Mouse (Mus musculus): ENCODE measurements around the gene Ablim1. TPM values are rescaled to one million over a fixed set of nuclear protein-coding genes. Genes with fewer than 3 reads are reported as not detected.

Gene Ablim1
- polyA plus RNA-seq, 1 experiment from 2014 or later, result 62.0 TPM

DNA sequence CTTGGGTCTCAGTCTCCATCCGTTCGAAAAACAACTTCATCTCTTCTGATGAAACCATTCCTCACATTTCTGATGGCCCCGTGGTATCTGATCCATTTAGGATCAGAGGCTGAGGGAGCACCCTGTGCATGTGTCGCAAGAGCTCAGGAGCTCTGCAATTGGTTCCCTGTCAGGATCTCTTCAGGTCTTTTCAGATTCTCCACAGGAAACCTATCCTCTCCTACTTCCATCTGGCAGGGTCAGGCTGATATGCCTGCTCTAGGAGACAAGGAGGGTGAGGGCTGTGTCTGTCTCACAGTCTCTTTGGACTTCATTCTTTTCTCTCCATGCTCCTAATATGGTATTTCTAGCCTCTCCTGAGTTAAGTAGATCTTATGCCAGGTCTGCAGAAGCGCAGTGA is 43.1 kb upstream of the Ablim1 start:
- Histone ChIP-seq H3K9me3 (ENCODE audit: control insufficient read depth, low read length) (no peaks in the 10 kb centered on the region), H3K27ac (replicated peaks) (peak overlapping the region; percentile 70), H3K36me3 (ENCODE audit: control insufficient read depth, insufficient read depth, low read length) (no peaks in the 10 kb centered on the region), H3K4me1 (replicated peaks; ENCODE audit: control insufficient read depth, insufficient read depth) (peaks cover 6% of the 10 kb centered on the region), H3K9ac (ENCODE audit: low read length) (no peak overlapping the region; the same call in 1 of the 2 replicates), H3K27me3 (ENCODE audit: control insufficient read depth, insufficient read depth, low read length) (no peaks in the 10 kb centered on the region), H3K4me3 (ENCODE audit: low read depth, low read length) (no peak overlapping the region), H3K4me2 (replicated peaks; ENCODE audit: low read depth) (peak overlapping the region; percentile 23)
- TF ChIP-seq CTCF (IDR thresholded peaks at IDR 0.05; ENCODE audit: low read depth) (no peak), EP300 (optimal IDR thresholded peaks at IDR 0.05) (no peak)
- no peak for DNase-seq (ENCODE audit: low spot score)
- WGBS, result 84% methylated on average over 5 of the region's 5 CpGs
- no peak for ATAC-seq (ENCODE audit: low FRiP score, low TSS enrichment)

DNA sequence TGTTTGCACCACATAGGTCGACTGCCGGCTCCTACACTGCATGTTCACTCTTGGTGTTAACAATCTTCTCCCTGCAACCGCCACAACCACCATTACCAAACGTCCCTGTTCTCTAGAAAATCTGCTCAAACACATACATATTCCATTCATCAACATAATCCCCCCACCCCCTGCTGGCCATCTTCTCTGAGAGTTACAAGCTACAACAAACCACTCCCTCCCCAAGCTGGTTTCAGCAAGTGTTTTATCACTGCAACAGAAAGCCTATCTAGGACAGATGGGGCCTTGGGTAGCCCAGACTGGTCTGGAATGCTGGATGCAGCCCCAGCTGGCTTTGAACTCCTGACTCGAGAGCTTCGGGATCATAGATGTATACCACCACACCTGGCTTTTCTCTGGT is 42.5 kb upstream of the Ablim1 start:
- TF ChIP-seq EP300 (optimal IDR thresholded peaks at IDR 0.05), result no peak
- TF ChIP-seq CTCF (IDR thresholded peaks at IDR 0.05; ENCODE audit: low read depth), result no peak
- DNase-seq (ENCODE audit: low spot score) (no peak), ATAC-seq (ENCODE audit: low FRiP score, low TSS enrichment) (no peak)
- H3K27ac ChIP-seq (replicated peaks), result no peak overlapping the region
- no peak overlapping the region for H3K9ac ChIP-seq (ENCODE audit: low read length)
- 76% methylated on average over 6 of the region's 6 CpGs for WGBS
- peaks cover 3% of the 10 kb centered on the region; the same call in 1 of the 2 replicates for H3K4me1 ChIP-seq (replicated peaks; ENCODE audit: control insufficient read depth, insufficient read depth)
- H3K27me3 ChIP-seq (ENCODE audit: control insufficient read depth, insufficient read depth, low read length), result no peaks in the 10 kb centered on the region
- H3K4me2 ChIP-seq (replicated peaks; ENCODE audit: low read depth), result no peak overlapping the region
- no peaks in the 10 kb centered on the region for H3K9me3 ChIP-seq (ENCODE audit: control insufficient read depth, low read length)
- no peaks in the 10 kb centered on the region for H3K36me3 ChIP-seq (ENCODE audit: control insufficient read depth, insufficient read depth, low read length)
- no peak overlapping the region for H3K4me3 ChIP-seq (ENCODE audit: low read depth, low read length)

GRCm38 (mm10) chr19:57356273-57356672 is 41.6 kb upstream of the Ablim1 start:
- H3K9ac ChIP-seq (ENCODE audit: low read length), result no peak overlapping the region
- H3K36me3 ChIP-seq (ENCODE audit: control insufficient read depth, insufficient read depth, low read length), result no peaks in the 10 kb centered on the region
- no peak overlapping the region for H3K4me3 ChIP-seq (ENCODE audit: low read depth, low read length)
- ATAC-seq (ENCODE audit: low FRiP score, low TSS enrichment) (no peak), DNase-seq (ENCODE audit: low spot score) (peak; percentile 40)
- WGBS, result 27% methylated on average over 7 of the region's 7 CpGs
- no peak for TF ChIP-seq CTCF (IDR thresholded peaks at IDR 0.05; ENCODE audit: low read depth)
- no peak for TF ChIP-seq EP300 (optimal IDR thresholded peaks at IDR 0.05)
- peak overlapping the region; percentile 63 for H3K27ac ChIP-seq (replicated peaks)
- 0 out of 2 replicates have a peak overlapping the region, but pooled peaks have one; percentile 5 for H3K4me2 ChIP-seq (replicated peaks; ENCODE audit: low read depth)
- no peaks in the 10 kb centered on the region for H3K9me3 ChIP-seq (ENCODE audit: control insufficient read depth, low read length)
- no peaks in the 10 kb centered on the region for H3K27me3 ChIP-seq (ENCODE audit: control insufficient read depth, insufficient read depth, low read length)
- peaks cover 3% of the 10 kb centered on the region; the same call in 1 of the 2 replicates for H3K4me1 ChIP-seq (replicated peaks; ENCODE audit: control insufficient read depth, insufficient read depth)

DNA sequence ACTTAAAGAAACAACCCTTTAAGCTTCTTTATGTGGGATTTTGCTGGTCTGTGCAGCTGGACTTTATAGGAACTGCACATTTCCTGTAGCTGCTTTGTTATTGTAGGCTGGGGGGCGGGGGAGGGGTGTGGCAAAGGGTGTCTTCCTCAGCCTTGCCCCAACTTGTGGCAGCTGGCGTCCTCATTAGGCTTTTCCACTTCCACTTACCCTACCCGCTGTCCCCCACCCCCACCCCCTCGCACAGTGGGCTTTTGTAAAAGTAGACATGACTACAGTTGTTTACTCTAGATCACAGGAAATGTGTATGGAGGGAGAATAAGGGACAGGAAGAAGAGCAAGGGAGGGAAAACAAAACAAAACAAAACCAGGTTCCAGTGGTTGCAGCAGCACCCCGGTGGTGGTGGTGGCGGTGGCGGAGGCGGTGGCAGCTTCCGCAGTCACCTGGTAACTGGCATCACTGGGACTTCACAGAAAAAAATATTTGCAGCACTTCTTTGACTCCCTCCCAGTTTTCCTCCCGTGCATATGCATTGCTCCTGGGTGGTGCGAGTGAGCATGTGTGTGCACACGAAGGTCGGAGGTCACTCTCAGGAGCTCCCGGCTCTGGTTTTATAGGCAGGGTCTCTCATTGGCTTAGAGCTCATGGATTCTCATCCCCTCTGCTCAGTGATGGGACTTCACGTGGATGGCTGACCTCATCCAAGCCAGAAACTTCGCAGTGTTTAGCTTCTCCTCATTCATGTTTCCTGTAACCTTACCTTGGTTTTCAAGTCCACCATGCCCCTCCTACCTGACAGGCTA is 40.9 kb upstream of the Ablim1 start:
- no peak overlapping the region for H3K9ac ChIP-seq (ENCODE audit: low read length)
- TF ChIP-seq CTCF (IDR thresholded peaks at IDR 0.05; ENCODE audit: low read depth), result no peak
- TF ChIP-seq EP300 (optimal IDR thresholded peaks at IDR 0.05), result no peak
- H3K36me3 ChIP-seq (ENCODE audit: control insufficient read depth, insufficient read depth, low read length), result no peaks in the 10 kb centered on the region
- no peaks in the 10 kb centered on the region for H3K27me3 ChIP-seq (ENCODE audit: control insufficient read depth, insufficient read depth, low read length)
- peak overlapping the region; percentile 63 for H3K27ac ChIP-seq (replicated peaks)
- H3K4me3 ChIP-seq (ENCODE audit: low read depth, low read length), result no peak overlapping the region
- H3K4me1 ChIP-seq (replicated peaks; ENCODE audit: control insufficient read depth, insufficient read depth), result peaks cover 3% of the 10 kb centered on the region; the same call in 1 of the 2 replicates
- WGBS, result 49% methylated on average over 16 of the region's 16 CpGs
- DNase-seq (ENCODE audit: low spot score), result no peak
- ATAC-seq (ENCODE audit: low FRiP score, low TSS enrichment), result no peak
- H3K9me3 ChIP-seq (ENCODE audit: control insufficient read depth, low read length), result no peaks in the 10 kb centered on the region
- no peak overlapping the region for H3K4me2 ChIP-seq (replicated peaks; ENCODE audit: low read depth)

- ATAC-seq (ENCODE audit: low FRiP score, low TSS enrichment), result no peak
- 61% methylated on average over 6 of the region's 6 CpGs for WGBS
Observed at GRCm38 (mm10) chr19:57354715-57355114, 40.0 kb upstream of the Ablim1 start.

DNA sequence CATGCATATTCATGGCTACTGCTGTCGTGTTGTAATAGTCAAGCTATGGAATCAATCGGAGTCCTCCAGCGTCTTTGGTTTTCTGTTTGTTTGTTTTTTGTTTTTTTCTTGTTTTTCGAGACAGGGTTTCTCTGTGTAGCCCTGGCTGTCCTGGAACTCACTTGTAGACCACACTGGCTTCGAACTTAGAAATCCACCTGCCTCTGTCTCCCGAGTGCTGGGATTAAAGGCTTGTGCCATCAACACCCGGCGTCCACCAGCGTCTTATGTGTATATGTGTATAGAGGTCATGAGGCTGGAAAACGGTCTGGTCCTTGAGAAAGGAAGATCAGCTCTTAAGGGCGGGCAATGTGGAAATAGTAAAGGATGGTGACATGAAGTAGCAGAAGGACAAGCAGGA is 39.3 kb upstream of the Ablim1 start:
- H3K4me3 ChIP-seq (ENCODE audit: low read depth, low read length), result no peak overlapping the region
- H3K27me3 ChIP-seq (ENCODE audit: control insufficient read depth, insufficient read depth, low read length), result no peaks in the 10 kb centered on the region
- 94% methylated on average over 11 of the region's 11 CpGs for WGBS
- TF ChIP-seq CTCF (IDR thresholded peaks at IDR 0.05; ENCODE audit: low read depth), result no peak
- TF ChIP-seq EP300 (optimal IDR thresholded peaks at IDR 0.05), result no peak
- ATAC-seq (ENCODE audit: low FRiP score, low TSS enrichment) (no peak), DNase-seq (ENCODE audit: low spot score) (no peak)
- H3K4me2 ChIP-seq (replicated peaks; ENCODE audit: low read depth), result no peak overlapping the region
- peaks cover 3% of the 10 kb centered on the region; the same call in 1 of the 2 replicates for H3K4me1 ChIP-seq (replicated peaks; ENCODE audit: control insufficient read depth, insufficient read depth)
- no peaks in the 10 kb centered on the region for H3K36me3 ChIP-seq (ENCODE audit: control insufficient read depth, insufficient read depth, low read length)
- H3K9me3 ChIP-seq (ENCODE audit: control insufficient read depth, low read length), result no peaks in the 10 kb centered on the region
- H3K9ac ChIP-seq (ENCODE audit: low read length), result no peak overlapping the region
- no peak overlapping the region for H3K27ac ChIP-seq (replicated peaks)

More at GRCm38 (mm10) chr19:57354715-57355114, 40.0 kb upstream of the Ablim1 start:
- H3K27me3 ChIP-seq (ENCODE audit: control insufficient read depth, insufficient read depth, low read length), result no peaks in the 10 kb centered on the region
- no peak for TF ChIP-seq EP300 (optimal IDR thresholded peaks at IDR 0.05)
- no peak for TF ChIP-seq CTCF (IDR thresholded peaks at IDR 0.05; ENCODE audit: low read depth)
- peaks cover 3% of the 10 kb centered on the region; the same call in 1 of the 2 replicates for H3K4me1 ChIP-seq (replicated peaks; ENCODE audit: control insufficient read depth, insufficient read depth)
- no peaks in the 10 kb centered on the region for H3K9me3 ChIP-seq (ENCODE audit: control insufficient read depth, low read length)
- H3K27ac ChIP-seq (replicated peaks), result peak overlapping the region; percentile 30; the same call in 1 of the 2 replicates
- no peak overlapping the region for H3K4me3 ChIP-seq (ENCODE audit: low read depth, low read length)
- DNase-seq (ENCODE audit: low spot score), result no peak
- H3K9ac ChIP-seq (ENCODE audit: low read length), result no peak overlapping the region
- no peaks in the 10 kb centered on the region for H3K36me3 ChIP-seq (ENCODE audit: control insufficient read depth, insufficient read depth, low read length)
- no peak overlapping the region for H3K4me2 ChIP-seq (replicated peaks; ENCODE audit: low read depth)

All from stomach, postnatal 0 days (tissue).